Mouse (Mus musculus) midbrain, embryonic 15.5 days (tissue): ENCODE measurements around the gene Nup210l. TPM values are rescaled to one million over a fixed set of nuclear protein-coding genes. Genes with fewer than 3 reads are reported as not detected.

Experiments used
- ATAC-seq: fragments of 200-750 bp; cut with Nextera tagmentation; replicated peaks from 2 replicates; pipeline ENCODE4 v1.8.0; 2017; ENCODE audit warnings: moderate TSS enrichment
- H3K27ac ChIP-seq: fragments of 300-500 bp; sonication (generic); 2 replicates; pipeline ENCODE4 v1.5.1; 2015; ENCODE audit warnings: mild to moderate bottlenecking, inconsistent platforms
- H3K27me3 ChIP-seq: fragments of 300-500 bp; sonication (generic); replicated peaks from 2 replicates; pipeline ENCODE4 v1.6.1; 2015; ENCODE audit warnings: inconsistent platforms
- H3K36me3 ChIP-seq: fragments of 300-500 bp; sonication (generic); replicated peaks from 2 replicates; pipeline ENCODE4 v1.6.1; 2015; ENCODE audit warnings: inconsistent platforms
- H3K4me1 ChIP-seq: fragments of 300-500 bp; sonication (generic); 2 replicates; pipeline ENCODE4 v1.6.1; 2015; ENCODE audit warnings: inconsistent platforms
- H3K4me2 ChIP-seq: fragments of 300-500 bp; sonication (generic); 2 replicates; pipeline ENCODE4 v1.6.1; 2015; ENCODE audit warnings: inconsistent platforms, mild to moderate bottlenecking, moderate library complexity
- H3K4me3 ChIP-seq: fragments of 300-500 bp; sonication (generic); 2 replicates; pipeline ENCODE4 v1.5.1; 2015; ENCODE audit warnings: mild to moderate bottlenecking, inconsistent platforms
- H3K9ac ChIP-seq: fragments of 300-500 bp; sonication (generic); 2 replicates; pipeline ENCODE4 v1.6.1; 2015; ENCODE audit warnings: mild to moderate bottlenecking, inconsistent platforms
- H3K9me3 ChIP-seq: fragments of 300-500 bp; sonication (generic); 2 replicates; pipeline ENCODE4 v1.6.1; 2016; ENCODE audit warnings: inconsistent platforms
- whole genome bisulfite sequencing: fragments of 180-500 bp; shearing (Covaris S2); methylation state at CpG from one replicate; pipeline ENCODE4 v1.1.7; 2015; ENCODE audit warnings: mixed read lengths; 5-methylcytosine and 5-hydroxymethylcytosine counted together
- polyA plus RNA-seq: library from polyadenylated mRNA; unstranded; fragments of >200 nt; fragmentation: Nextera tagmentation; extraction: Ambion mirVana; gene quantifications from 2 replicates; pipeline ENCODE4 v1.2.1, GENCODE M21; 2015

Gene Nup210l
- polyA plus RNA-seq, 1 experiment from 2014 or later, result 0.26 TPM

GRCm38 (mm10) chr3:90134993-90135392 is 31.1 kb downstream of the Nup210l start:
- no peaks in the 10 kb centered on the region for H3K4me1 ChIP-seq
- H3K27ac ChIP-seq, result no peak overlapping the region
- ATAC-seq, result no peak
- no peaks in the 10 kb centered on the region for H3K9me3 ChIP-seq
- no peak overlapping the region for H3K4me3 ChIP-seq
- H3K36me3 ChIP-seq, result no peaks in the 10 kb centered on the region
- H3K9ac ChIP-seq, result no peak overlapping the region
- H3K4me2 ChIP-seq, result no peak overlapping the region
- WGBS, result 85% methylated on average over 5 of the region's 5 CpGs
- no peaks in the 10 kb centered on the region for H3K27me3 ChIP-seq

- no peaks in the 10 kb centered on the region for H3K36me3 ChIP-seq
- no peaks in the 10 kb centered on the region for H3K9me3 ChIP-seq
- no peaks in the 10 kb centered on the region for H3K27me3 ChIP-seq
- H3K4me1 ChIP-seq, result no peaks in the 10 kb centered on the region
- H3K4me2 ChIP-seq, result no peak overlapping the region
- H3K9ac ChIP-seq, result no peak overlapping the region
- 33% methylated on average over 13 of the region's 13 CpGs for WGBS
- ATAC-seq, result no peak
- no peak overlapping the region for H3K4me3 ChIP-seq
- no peak overlapping the region for H3K27ac ChIP-seq
Measured at GRCm38 (mm10) chr3:90136660-90137059, 32.7 kb downstream of the Nup210l start.

- Histone ChIP-seq H3K4me3 (no peak overlapping the region), H3K9ac (no peak overlapping the region), H3K27ac (no peak overlapping the region), H3K27me3 (no peaks in the 10 kb centered on the region), H3K36me3 (no peaks in the 10 kb centered on the region), H3K4me1 (no peaks in the 10 kb centered on the region), H3K9me3 (no peaks in the 10 kb centered on the region), H3K4me2 (no peak overlapping the region)
- ATAC-seq, result no peak
- 86% methylated on average over 1 of the region's 1 CpGs for WGBS
Measured at GRCm38 (mm10) chr3:90137606-90138005, 33.7 kb downstream of the Nup210l start.

DNA sequence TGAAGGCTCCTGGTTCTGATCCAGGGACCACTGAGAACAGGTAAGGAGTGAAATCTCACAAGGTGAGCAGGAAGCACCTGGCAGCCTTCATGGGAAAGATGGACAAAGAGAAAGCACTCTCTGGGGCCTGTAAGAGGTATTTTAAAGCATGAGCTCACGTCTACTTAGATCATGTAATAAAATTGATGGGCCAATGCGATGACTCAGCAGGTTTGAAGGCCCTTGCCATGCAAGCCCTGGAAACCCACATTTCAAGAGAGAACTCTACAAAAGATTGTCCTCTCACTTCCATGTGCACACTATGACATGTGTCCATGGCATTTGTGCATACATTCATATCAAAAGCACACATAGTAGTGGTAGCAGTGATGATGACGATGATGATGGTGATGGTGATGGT is 36.0 kb downstream of the Nup210l start:
- H3K9me3 ChIP-seq, result no peaks in the 10 kb centered on the region
- H3K4me3 ChIP-seq, result no peak overlapping the region
- no peak for ATAC-seq
- no peak overlapping the region for H3K9ac ChIP-seq
- WGBS, result 97% methylated on average over 3 of the region's 3 CpGs
- H3K27me3 ChIP-seq, result no peaks in the 10 kb centered on the region
- H3K27ac ChIP-seq, result no peak overlapping the region
- H3K4me1 ChIP-seq, result no peaks in the 10 kb centered on the region
- H3K36me3 ChIP-seq, result no peaks in the 10 kb centered on the region
- H3K4me2 ChIP-seq, result no peak overlapping the region

GRCm38 (mm10) chr3:90145461-90145860 is 41.5 kb downstream of the Nup210l start:
- H3K9me3 ChIP-seq, result no peaks in the 10 kb centered on the region
- WGBS, result 76% methylated on average over 3 of the region's 3 CpGs
- no peak overlapping the region for H3K4me3 ChIP-seq
- no peaks in the 10 kb centered on the region for H3K4me1 ChIP-seq
- no peak overlapping the region for H3K4me2 ChIP-seq
- no peak overlapping the region for H3K9ac ChIP-seq
- H3K27me3 ChIP-seq, result no peaks in the 10 kb centered on the region
- no peak overlapping the region for H3K27ac ChIP-seq
- no peak for ATAC-seq
- no peaks in the 10 kb centered on the region for H3K36me3 ChIP-seq

DNA sequence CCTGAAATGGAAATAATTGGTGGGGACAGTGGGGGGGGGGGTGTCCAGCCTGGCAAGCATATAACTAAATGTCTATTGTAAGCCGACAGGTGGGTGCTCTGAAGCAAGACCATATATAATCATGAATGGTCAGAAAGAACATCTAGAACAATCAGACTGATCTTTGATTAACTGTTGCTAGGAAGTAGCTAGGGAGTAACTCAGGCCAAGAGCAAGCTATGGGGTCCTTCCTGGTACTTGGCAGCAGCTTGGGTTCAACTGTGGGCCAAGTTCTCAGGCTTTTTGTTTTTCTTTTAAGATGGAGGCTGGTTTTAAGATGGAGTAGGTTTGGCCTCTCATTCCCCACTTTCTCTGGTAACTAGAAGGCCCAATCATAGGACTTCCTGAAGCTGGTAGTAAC is 42.7 kb downstream of the Nup210l start:
- no peaks in the 10 kb centered on the region for H3K36me3 ChIP-seq
- no peak overlapping the region for H3K27ac ChIP-seq
- H3K27me3 ChIP-seq, result no peaks in the 10 kb centered on the region
- ATAC-seq, result no peak
- no peaks in the 10 kb centered on the region for H3K9me3 ChIP-seq
- WGBS, result 82% methylated on average over 1 of the region's 1 CpGs
- H3K4me3 ChIP-seq, result no peak overlapping the region
- no peak overlapping the region for H3K9ac ChIP-seq
- no peaks in the 10 kb centered on the region for H3K4me1 ChIP-seq
- no peak overlapping the region for H3K4me2 ChIP-seq

DNA sequence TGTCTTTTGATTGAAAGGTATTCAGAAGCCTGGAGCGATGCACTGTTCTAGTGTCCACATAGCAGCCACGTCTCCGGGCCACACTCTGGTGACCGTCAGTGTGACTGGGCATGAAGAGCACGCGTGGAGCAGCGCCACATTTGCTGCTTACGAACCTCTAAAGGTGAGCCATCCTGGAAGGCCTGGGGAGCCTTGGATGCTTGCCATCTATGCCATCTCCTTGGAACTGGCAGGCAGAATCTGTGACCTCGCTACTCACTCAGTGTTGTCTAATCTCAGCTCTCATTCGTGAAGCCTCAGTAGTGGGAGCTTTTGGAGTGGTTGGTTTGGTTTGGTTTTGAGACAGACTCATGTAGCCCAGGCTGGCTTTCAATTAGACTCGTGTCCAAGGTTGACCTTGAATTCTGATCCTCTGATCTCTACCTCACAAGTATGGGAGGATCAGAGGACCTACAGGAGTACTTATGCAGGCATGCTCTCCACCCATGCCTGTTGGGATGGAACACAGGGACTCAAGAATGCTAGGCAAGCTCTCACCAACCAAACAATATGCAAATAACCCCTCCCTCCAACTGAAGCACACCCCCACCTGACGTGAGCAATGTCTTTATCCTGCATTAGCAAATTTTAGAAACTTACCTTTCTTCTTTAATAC is 47.3 kb downstream of the Nup210l start:
- Histone ChIP-seq H3K9me3 (no peaks in the 10 kb centered on the region), H3K27ac (no peak overlapping the region), H3K9ac (no peak overlapping the region), H3K36me3 (no peaks in the 10 kb centered on the region), H3K4me1 (no peaks in the 10 kb centered on the region), H3K4me3 (no peak overlapping the region), H3K27me3 (no peaks in the 10 kb centered on the region), H3K4me2 (no peak overlapping the region)
- 90% methylated on average over 12 of the region's 12 CpGs for WGBS
- no peak for ATAC-seq

GRCm38 (mm10) chr3:90155996-90156395 is 52.1 kb downstream of the Nup210l start:
- no peak overlapping the region for H3K4me3 ChIP-seq
- H3K9ac ChIP-seq, result no peak overlapping the region
- no peak overlapping the region for H3K4me2 ChIP-seq
- no peak for ATAC-seq
- H3K36me3 ChIP-seq, result no peaks in the 10 kb centered on the region
- WGBS, result 73% methylated on average over 5 of the region's 5 CpGs
- H3K27me3 ChIP-seq, result no peaks in the 10 kb centered on the region
- no peaks in the 10 kb centered on the region for H3K9me3 ChIP-seq
- no peaks in the 10 kb centered on the region for H3K4me1 ChIP-seq
- H3K27ac ChIP-seq, result no peak overlapping the region

- Histone ChIP-seq H3K9me3 (no peaks in the 10 kb centered on the region), H3K9ac (no peak overlapping the region), H3K4me2 (no peak overlapping the region), H3K27me3 (no peaks in the 10 kb centered on the region), H3K4me1 (no peaks in the 10 kb centered on the region), H3K4me3 (no peak overlapping the region), H3K27ac (no peak overlapping the region), H3K36me3 (no peaks in the 10 kb centered on the region)
- WGBS, result 91% methylated on average over 9 of the region's 9 CpGs
- no peak for ATAC-seq
Measured at GRCm38 (mm10) chr3:90159757-90160156, 55.8 kb downstream of the Nup210l start.

DNA sequence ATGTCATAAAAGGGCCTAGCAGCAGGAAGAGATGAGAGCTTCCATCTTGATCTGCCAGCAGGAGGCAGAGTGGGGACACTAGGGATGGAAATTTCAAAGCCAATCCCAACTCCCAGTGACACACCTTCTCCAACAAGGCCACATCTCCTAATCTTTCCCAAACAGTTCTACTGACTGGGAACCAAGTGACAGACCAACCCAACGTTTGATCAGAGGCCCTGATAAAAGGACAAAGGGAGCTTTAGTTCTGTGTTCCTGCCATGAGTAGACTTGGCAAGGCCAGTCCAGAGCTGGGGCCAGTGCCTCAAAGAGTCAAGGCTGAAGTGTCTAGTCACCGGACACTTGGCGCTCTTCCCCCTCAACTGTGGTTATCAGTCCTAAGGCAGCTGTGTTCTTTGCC is 57.6 kb downstream of the Nup210l start:
- Histone ChIP-seq H3K9me3 (no peaks in the 10 kb centered on the region), H3K9ac (no peak overlapping the region), H3K4me2 (no peak overlapping the region), H3K27me3 (no peaks in the 10 kb centered on the region), H3K27ac (no peak overlapping the region), H3K36me3 (no peaks in the 10 kb centered on the region), H3K4me3 (no peak overlapping the region), H3K4me1 (no peaks in the 10 kb centered on the region)
- ATAC-seq, result no peak
- 85% methylated on average over 3 of the region's 3 CpGs for WGBS

GRCm38 (mm10) chr3:90179566-90179965 is 75.6 kb downstream of the Nup210l start:
- Histone ChIP-seq H3K4me1 (no peaks in the 10 kb centered on the region), H3K36me3 (no peaks in the 10 kb centered on the region), H3K9me3 (no peaks in the 10 kb centered on the region), H3K4me3 (no peak overlapping the region), H3K9ac (no peak overlapping the region), H3K27me3 (no peaks in the 10 kb centered on the region), H3K4me2 (no peak overlapping the region), H3K27ac (no peak overlapping the region)
- 81% methylated on average over 3 of the region's 3 CpGs for WGBS
- ATAC-seq, result no peak

GRCm38 (mm10) chr3:90183581-90183980 is 79.6 kb downstream of the Nup210l start:
- ATAC-seq, result no peak
- no peaks in the 10 kb centered on the region for H3K4me1 ChIP-seq
- no peak overlapping the region for H3K4me3 ChIP-seq
- no peak overlapping the region for H3K9ac ChIP-seq
- no peak overlapping the region for H3K4me2 ChIP-seq
- no peaks in the 10 kb centered on the region for H3K9me3 ChIP-seq
- no peaks in the 10 kb centered on the region for H3K36me3 ChIP-seq
- 68% methylated on average over 3 of the region's 3 CpGs for whole genome bisulfite sequencing
- H3K27ac ChIP-seq, result no peak overlapping the region
- no peaks in the 10 kb centered on the region for H3K27me3 ChIP-seq

- WGBS, result 84% methylated on average over 11 of the region's 11 CpGs
- Histone ChIP-seq H3K4me3 (no peak overlapping the region), H3K27me3 (no peaks in the 10 kb centered on the region), H3K4me1 (no peaks in the 10 kb centered on the region), H3K4me2 (no peak overlapping the region), H3K9ac (no peak overlapping the region), H3K27ac (no peak overlapping the region), H3K9me3 (no peaks in the 10 kb centered on the region), H3K36me3 (no peaks in the 10 kb centered on the region)
- ATAC-seq, result no peak
Measured at GRCm38 (mm10) chr3:90190859-90191510, 87.1 kb downstream of the Nup210l start.
